ENCODE assay signal across 12 mouse cellular contexts in the genomic region with DNA sequence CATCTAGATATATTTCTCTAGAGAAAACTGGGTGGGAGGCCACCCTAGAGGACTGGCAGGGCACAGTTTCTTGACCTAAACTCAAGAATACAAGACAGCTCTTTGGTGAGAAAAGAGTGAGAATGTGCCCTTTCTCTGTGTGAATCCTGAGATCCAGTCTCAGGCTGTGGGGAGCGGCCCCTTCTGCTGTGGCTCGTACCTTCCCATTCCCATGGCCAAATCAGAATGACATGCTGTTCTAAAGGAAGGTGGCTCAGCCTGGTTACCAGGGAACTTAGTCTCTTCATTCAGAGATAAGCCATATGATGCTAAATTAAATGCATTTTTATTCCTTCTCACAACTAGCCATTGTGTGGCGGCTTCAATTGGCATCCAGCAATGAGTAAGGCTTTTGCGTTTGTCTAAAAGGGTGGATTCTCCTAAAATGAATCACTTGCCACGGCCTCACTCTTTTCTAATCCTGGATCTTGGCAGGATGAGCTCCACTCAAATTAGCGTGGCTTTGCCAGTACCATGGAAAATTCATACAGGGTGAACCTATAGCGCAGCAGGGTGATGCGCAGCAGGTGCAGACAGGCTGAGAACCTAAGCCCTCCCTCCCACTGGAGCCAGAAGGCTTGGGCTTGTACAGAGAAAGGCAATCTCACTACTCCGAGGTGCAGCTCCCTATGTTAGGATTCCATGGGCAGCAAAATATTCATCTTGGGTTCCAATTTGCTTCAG.
A peak's percentile ranks its signal among the peaks of the same experiment; 100 is the strongest.
DNase-seq lines count a peak whose midpoint lies in the region; ATAC-seq lines count a peak whose summit lies in the region.
"Had no signal": no experiment of that assay in that cellular context is flagged by ENCODE, and none has a peak within 500 bp of the region (broad histone marks: within the 10 kb centered on the region; RNA-seq: fewer than 3 reads in every experiment).

No protein-coding gene starts in this region.

- ATAC-seq in hindbrain, embryonic 13.5 days (ENCODE audit: low FRiP score), result peak; percentile 63; the same call in 1 of the 2 replicates
- ATAC-seq in midbrain, embryonic 15.5 days (replicated peaks), result peak; percentile 77
- ATAC-seq: inflammation-experienced regulatory T-cells, adult 6 months had no signal

- H3K9ac ChIP-seq in hindbrain, embryonic 13.5 days, result no peak overlapping the region
- H3K9ac ChIP-seq in midbrain, embryonic 15.5 days, result no peak overlapping the region
- H3K9ac ChIP-seq: embryonic facial prominence, embryonic 12.5 days; liver, embryonic 13.5 days had no signal

- no peaks in the 10 kb centered on the region for H3K9me3 ChIP-seq in hindbrain, embryonic 13.5 days
- no peaks in the 10 kb centered on the region for H3K9me3 ChIP-seq in midbrain, embryonic 15.5 days
- H3K9me3 ChIP-seq: embryonic facial prominence, embryonic 12.5 days; liver, embryonic 13.5 days had no signal

- peak overlapping the region; percentile 78 for H3K27ac ChIP-seq in hindbrain, embryonic 13.5 days
- peak overlapping the region; percentile 78 for H3K27ac ChIP-seq in midbrain, embryonic 15.5 days
- H3K27ac ChIP-seq: embryonic facial prominence, embryonic 12.5 days; liver, embryonic 13.5 days had no signal

- peak; percentile 51 for DNase-seq in layer of hippocampus, adult 9-11 months
- no peak for DNase-seq in layer of hippocampus, postnatal 25 days (ENCODE audit: extremely low spot score in 1 of 2, low spot score in 1 of 2)
- peak; percentile 41 for DNase-seq in cerebellum, adult 9-10 months
- DNase-seq in lung, postnatal 25 days (ENCODE audit: low spot score), result no peak
- DNase-seq in gastrocnemius, postnatal 4 days (ENCODE audit: low spot score in 2 of 2), result no peak
- no peak for DNase-seq in kidney, postnatal 14 days
- DNase-seq: gastrocnemius, postnatal 14 days; liver, embryonic 13.5 days had no signal

- peaks cover 30% of the 10 kb centered on the region for H3K4me1 ChIP-seq in hindbrain, embryonic 13.5 days (replicated peaks)
- peaks cover 32% of the 10 kb centered on the region for H3K4me1 ChIP-seq in midbrain, embryonic 15.5 days
- H3K4me1 ChIP-seq: liver, embryonic 13.5 days had no signal

- WGBS in hindbrain, embryonic 13.5 days, result 52% methylated on average over 9 of the region's 9 CpGs
- 18% methylated on average over 9 of the region's 9 CpGs for WGBS in midbrain, embryonic 15.5 days

- no peak overlapping the region for H3K4me3 ChIP-seq in hindbrain, embryonic 13.5 days
- no peak overlapping the region for H3K4me3 ChIP-seq in midbrain, embryonic 15.5 days
- H3K4me3 ChIP-seq: embryonic facial prominence, embryonic 12.5 days; liver, embryonic 13.5 days had no signal

- H3K27me3 ChIP-seq in hindbrain, embryonic 13.5 days, result no peaks in the 10 kb centered on the region
- no peaks in the 10 kb centered on the region for H3K27me3 ChIP-seq in midbrain, embryonic 15.5 days (replicated peaks)
- H3K27me3 ChIP-seq: embryonic facial prominence, embryonic 12.5 days; liver, embryonic 13.5 days had no signal

- no peak overlapping the region for H3K4me2 ChIP-seq in hindbrain, embryonic 13.5 days
- no peak overlapping the region for H3K4me2 ChIP-seq in midbrain, embryonic 15.5 days
- H3K4me2 ChIP-seq: embryonic facial prominence, embryonic 12.5 days; liver, embryonic 13.5 days had no signal

- no peaks in the 10 kb centered on the region for H3K36me3 ChIP-seq in hindbrain, embryonic 13.5 days
- H3K36me3 ChIP-seq in midbrain, embryonic 15.5 days (replicated peaks), result no peaks in the 10 kb centered on the region
- H3K36me3 ChIP-seq: embryonic facial prominence, embryonic 12.5 days; liver, embryonic 13.5 days had no signal

Comparison
In these comparisons a context has a peak if more than half of its experiments do, and no peak if none do; other contexts are left out.
1. DNase-seq: peak in layer of hippocampus, adult 9-11 months (single experiment) and cerebellum, adult 9-10 months (single experiment); none in layer of hippocampus, postnatal 25 days (0 of 2), lung, postnatal 25 days (single experiment), gastrocnemius, postnatal 4 days (0 of 2) and kidney, postnatal 14 days (single experiment).